Mouse (Mus musculus): ENCODE data around the gene Efemp2. TPM values are rescaled to one million over a fixed set of nuclear protein-coding genes. Genes with fewer than 3 reads are reported as not detected.

Efemp2 gene
- polyA plus RNA-seq, 1 experiment, result 81.3 TPM

GRCm38 (mm10) chr19:5449673-5450072 is 24.1 kb upstream of the Efemp2 start:
- Histone ChIP-seq H3K27me3 (ENCODE audit: control insufficient read depth, insufficient read depth, insufficient read length) (no peaks in the 10 kb centered on the region), H3K36me3 (ENCODE audit: control insufficient read depth, insufficient read depth) (peaks cover 6% of the 10 kb centered on the region), H3K79me2 (ENCODE audit: control insufficient read depth, insufficient read depth) (peaks cover 63% of the 10 kb centered on the region), H3K4me3 (peak overlapping the region; percentile 89), H3K4me2 (ENCODE audit: low read depth) (peak overlapping the region; percentile 86), H3ac (ENCODE audit: control insufficient read depth, insufficient read length) (no peak overlapping the region)
- TF ChIP-seq MYOG (IDR thresholded peaks at IDR 0.05; ENCODE audit: control insufficient read depth in 1 of 3, insufficient read depth in 1 of 3, insufficient read length in 2 of 3, low read depth in 2 of 3) (no peak), E2F4 (IDR thresholded peaks at IDR 0.05; ENCODE audit: insufficient read depth) (no peak), REST (IDR thresholded peaks at IDR 0.05; ENCODE audit: insufficient read depth, insufficient read length) (no peak), MYOD1 (IDR thresholded peaks at IDR 0.05; ENCODE audit: control insufficient read depth in 1 of 3, insufficient read length in 2 of 3, low read depth in 2 of 3) (no peak), TCF3 (IDR thresholded peaks at IDR 0.05; ENCODE audit: insufficient read length, low read depth) (no peak), POLR2A (IDR thresholded peaks at IDR 0.05; ENCODE audit: insufficient read length, low read depth) (no peak), CEBPB (IDR thresholded peaks at IDR 0.05; ENCODE audit: insufficient read depth, poor library complexity, severe bottlenecking) (no peak), TCF12 (IDR thresholded peaks at IDR 0.05; ENCODE audit: insufficient read depth, poor library complexity, severe bottlenecking) (no peak), USF1 (IDR thresholded peaks at IDR 0.05; ENCODE audit: low read depth) (no peak), POLR2AphosphoS2 (IDR thresholded peaks at IDR 0.05; ENCODE audit: insufficient read length, low read depth) (no peak), SRF (IDR thresholded peaks at IDR 0.05; ENCODE audit: control insufficient read depth, insufficient read length, low read depth) (no peak), MAX (IDR thresholded peaks at IDR 0.05; ENCODE audit: low read depth) (no peak)

- TF ChIP-seq POLR2AphosphoS2 (IDR thresholded peaks at IDR 0.05; ENCODE audit: insufficient read length, low read depth) (no peak), CEBPB (IDR thresholded peaks at IDR 0.05; ENCODE audit: insufficient read depth, poor library complexity, severe bottlenecking) (no peak), MYOD1 (IDR thresholded peaks at IDR 0.05; ENCODE audit: control insufficient read depth in 1 of 3, insufficient read length in 2 of 3, low read depth in 2 of 3) (no peak), SRF (IDR thresholded peaks at IDR 0.05; ENCODE audit: control insufficient read depth, insufficient read length, low read depth) (no peak), POLR2A (IDR thresholded peaks at IDR 0.05; ENCODE audit: insufficient read length, low read depth) (no peak), USF1 (IDR thresholded peaks at IDR 0.05; ENCODE audit: low read depth) (no peak), MYOG (IDR thresholded peaks at IDR 0.05; ENCODE audit: control insufficient read depth in 1 of 3, insufficient read depth in 1 of 3, insufficient read length in 2 of 3, low read depth in 2 of 3) (no peak), TCF12 (IDR thresholded peaks at IDR 0.05; ENCODE audit: insufficient read depth, poor library complexity, severe bottlenecking) (no peak), MAX (IDR thresholded peaks at IDR 0.05; ENCODE audit: low read depth) (no peak), TCF3 (IDR thresholded peaks at IDR 0.05; ENCODE audit: insufficient read length, low read depth) (no peak), REST (IDR thresholded peaks at IDR 0.05; ENCODE audit: insufficient read depth, insufficient read length) (no peak), E2F4 (IDR thresholded peaks at IDR 0.05; ENCODE audit: insufficient read depth) (no peak)
- peaks cover 6% of the 10 kb centered on the region for H3K36me3 ChIP-seq (ENCODE audit: control insufficient read depth, insufficient read depth)
Measured at GRCm38 (mm10) chr19:5451766-5452165, 22.0 kb upstream of the Efemp2 start.

GRCm38 (mm10) chr19:5455037-5455436 is 18.7 kb upstream of the Efemp2 start:
- TF ChIP-seq E2F4 (IDR thresholded peaks at IDR 0.05; ENCODE audit: insufficient read depth) (no peak), POLR2A (IDR thresholded peaks at IDR 0.05; ENCODE audit: insufficient read length, low read depth) (peak; percentile 4)
- Histone ChIP-seq H3K36me3 (ENCODE audit: control insufficient read depth, insufficient read depth) (peaks cover 6% of the 10 kb centered on the region), H3K27me3 (ENCODE audit: control insufficient read depth, insufficient read depth, insufficient read length) (no peaks in the 10 kb centered on the region), H3K4me2 (ENCODE audit: low read depth) (peak overlapping the region; percentile 93), H3K4me3 (no peak overlapping the region), H3ac (ENCODE audit: control insufficient read depth, insufficient read length) (no peak overlapping the region), H3K79me2 (ENCODE audit: control insufficient read depth, insufficient read depth) (peaks cover 61% of the 10 kb centered on the region)

More at GRCm38 (mm10) chr19:5451766-5452165, 22.0 kb upstream of the Efemp2 start:
- H3K79me2 ChIP-seq (ENCODE audit: control insufficient read depth, insufficient read depth), result peaks cover 83% of the 10 kb centered on the region
- no peaks in the 10 kb centered on the region for H3K27me3 ChIP-seq (ENCODE audit: control insufficient read depth, insufficient read depth, insufficient read length)
- H3ac ChIP-seq (ENCODE audit: control insufficient read depth, insufficient read length), result no peak overlapping the region
- no peak overlapping the region for H3K4me3 ChIP-seq
- no peak overlapping the region for H3K4me2 ChIP-seq (ENCODE audit: low read depth)

- Histone ChIP-seq H3K79me2 (ENCODE audit: control insufficient read depth, insufficient read depth) (peaks cover 57% of the 10 kb centered on the region), H3K27me3 (ENCODE audit: control insufficient read depth, insufficient read depth, insufficient read length) (no peaks in the 10 kb centered on the region), H3K36me3 (ENCODE audit: control insufficient read depth, insufficient read depth) (peaks cover 6% of the 10 kb centered on the region), H3K4me2 (ENCODE audit: low read depth) (peak overlapping the region; percentile 93), H3ac (ENCODE audit: control insufficient read depth, insufficient read length) (no peak overlapping the region), H3K4me3 (peak overlapping the region; percentile 48)
- no peak for TF ChIP-seq TCF12 (IDR thresholded peaks at IDR 0.05; ENCODE audit: insufficient read depth, poor library complexity, severe bottlenecking)
- no peak for TF ChIP-seq MYOG (IDR thresholded peaks at IDR 0.05; ENCODE audit: control insufficient read depth in 1 of 3, insufficient read depth in 1 of 3, insufficient read length in 2 of 3, low read depth in 2 of 3)
- TF ChIP-seq CEBPB (IDR thresholded peaks at IDR 0.05; ENCODE audit: insufficient read depth, poor library complexity, severe bottlenecking), result no peak
- no peak for TF ChIP-seq E2F4 (IDR thresholded peaks at IDR 0.05; ENCODE audit: insufficient read depth)
- TF ChIP-seq SRF (IDR thresholded peaks at IDR 0.05; ENCODE audit: control insufficient read depth, insufficient read length, low read depth), result no peak
- no peak for TF ChIP-seq POLR2AphosphoS2 (IDR thresholded peaks at IDR 0.05; ENCODE audit: insufficient read length, low read depth)
- no peak for TF ChIP-seq TCF3 (IDR thresholded peaks at IDR 0.05; ENCODE audit: insufficient read length, low read depth)
- no peak for TF ChIP-seq POLR2A (IDR thresholded peaks at IDR 0.05; ENCODE audit: insufficient read length, low read depth)
- TF ChIP-seq MAX (IDR thresholded peaks at IDR 0.05; ENCODE audit: low read depth), result no peak
- no peak for TF ChIP-seq MYOD1 (IDR thresholded peaks at IDR 0.05; ENCODE audit: control insufficient read depth in 1 of 3, insufficient read length in 2 of 3, low read depth in 2 of 3)
- TF ChIP-seq USF1 (IDR thresholded peaks at IDR 0.05; ENCODE audit: low read depth), result no peak
- no peak for TF ChIP-seq REST (IDR thresholded peaks at IDR 0.05; ENCODE audit: insufficient read depth, insufficient read length)
Measured at GRCm38 (mm10) chr19:5455568-5455967, 18.2 kb upstream of the Efemp2 start.

All from myocyte (in vitro differentiated cells).